Mouse (Mus musculus): Measurements from ENCODE around the gene Pik3r5.

GRCm38 (mm10) chr11:68433534-68433933 is 1.6 kb downstream of the Pik3r5 start:
- TF ChIP-seq CTCF (IDR thresholded peaks at IDR 0.05; ENCODE audit: low read depth, low read length) (no peak), GATA2 (IDR thresholded peaks at IDR 0.05; ENCODE audit: borderline replicate concordance, low read depth, low read length) (no peak), GATA1 (IDR thresholded peaks at IDR 0.05; ENCODE audit: borderline replicate concordance, low read length) (no peak), POLR2AphosphoS5 (IDR thresholded peaks at IDR 0.05; ENCODE audit: insufficient replicate concordance, low read depth, low read length) (no peak)

All from G1E (cell line).